Mouse (Mus musculus) hindbrain, embryonic 11.5 days (tissue): ENCODE measurements at regions not wholly inside any gene's neighbourhood (a gene's known extent, or its start where the extent isn't known, plus 50 kb on each side); places are given as distances from the start of the nearest gene placed in this dataset.

Experiments used
- ATAC-seq: fragments of 200-750 bp; cut with Nextera tagmentation; 2 replicates; pipeline ENCODE4 v1.8.0; 2017; ENCODE audit warnings: mild to moderate bottlenecking, moderate TSS enrichment, moderate library complexity; ENCODE audit not compliant: low FRiP score
- DNase-seq: peaks from one replicate; pipeline ENCODE4 v3.0.0-alpha.2; 2015; ENCODE audit warnings: low spot score
- H3K27ac ChIP-seq: fragments of 300-500 bp; sonication (generic); 2 replicates; pipeline ENCODE4 v1.5.1; 2014; ENCODE audit warnings: mild to moderate bottlenecking, low read depth, low read length
- H3K27me3 ChIP-seq: fragments of 300-500 bp; sonication (generic); 2 replicates; pipeline ENCODE4 v1.6.1; 2014; ENCODE audit warnings: mild to moderate bottlenecking, low read length, moderate library complexity, mixed read lengths; ENCODE audit not compliant: control insufficient read depth, insufficient read depth
- H3K36me3 ChIP-seq: fragments of 300-500 bp; sonication (generic); 2 replicates; pipeline ENCODE4 v1.6.1; 2014; ENCODE audit warnings: mild to moderate bottlenecking, low read length, moderate library complexity, mixed read lengths; ENCODE audit not compliant: control insufficient read depth, insufficient read depth
- H3K4me1 ChIP-seq: fragments of 300-500 bp; sonication (generic); replicated peaks from 2 replicates; pipeline ENCODE4 v1.6.1; 2014; ENCODE audit warnings: low read length, mixed read lengths; ENCODE audit not compliant: control insufficient read depth, insufficient read depth
- H3K4me2 ChIP-seq: fragments of 300-500 bp; sonication (generic); replicated peaks from 2 replicates; pipeline ENCODE4 v1.6.1; 2014; ENCODE audit warnings: mild to moderate bottlenecking, low read depth, low read length
- H3K4me3 ChIP-seq: fragments of 300-500 bp; sonication (generic); 2 replicates; pipeline ENCODE4 v1.5.1; 2014; ENCODE audit warnings: low read depth, low read length
- H3K9ac ChIP-seq: fragments of 300-500 bp; sonication (generic); 2 replicates; pipeline ENCODE4 v1.6.1; 2014; ENCODE audit warnings: low read depth, low read length
- H3K9me3 ChIP-seq: fragments of 300-500 bp; sonication (generic); 2 replicates; pipeline ENCODE4 v1.6.1; 2016; ENCODE audit warnings: low read length; ENCODE audit not compliant: control insufficient read depth
- WGBS: fragments of 180-500 bp; shearing (Covaris S2); extraction: QIAGEN DNeasy Blood & Tissue Kit; methylation state at CpG from one replicate; pipeline ENCODE4 v1.1.7; 2014; 5-methylcytosine and 5-hydroxymethylcytosine counted together

GRCm38 (mm10) chr8:89569406-89569805 is 525.4 kb upstream of the Sall1 start:
- Histone ChIP-seq H3K4me2 (no peak overlapping the region), H3K36me3 (no peaks in the 10 kb centered on the region), H3K4me3 (no peak overlapping the region), H3K9ac (no peak overlapping the region), H3K4me1 (no peaks in the 10 kb centered on the region; the same call in 1 of the 2 replicates), H3K27ac (no peak overlapping the region), H3K9me3 (no peaks in the 10 kb centered on the region), H3K27me3 (peaks cover 2% of the 10 kb centered on the region; the same call in 1 of the 2 replicates)
- DNase-seq (no peak), ATAC-seq (no peak)
- 62% methylated on average over 9 of the region's 9 CpGs for WGBS

- Histone ChIP-seq H3K9ac (no peak overlapping the region), H3K36me3 (no peaks in the 10 kb centered on the region), H3K4me1 (no peaks in the 10 kb centered on the region; the same call in 1 of the 2 replicates), H3K27me3 (peaks cover 2% of the 10 kb centered on the region; the same call in 1 of the 2 replicates), H3K9me3 (no peaks in the 10 kb centered on the region), H3K27ac (no peak overlapping the region), H3K4me3 (no peak overlapping the region), H3K4me2 (no peak overlapping the region)
- no peak for DNase-seq
- WGBS, result 55% methylated on average over 7 of the region's 7 CpGs
- ATAC-seq, result no peak
Measured at GRCm38 (mm10) chr8:89568641-89569040, 524.7 kb upstream of the Sall1 start.

GRCm38 (mm10) chr8:89566986-89567385 is 523.0 kb upstream of the Sall1 start:
- Histone ChIP-seq H3K4me1 (no peaks in the 10 kb centered on the region; the same call in 1 of the 2 replicates), H3K27me3 (no peaks in the 10 kb centered on the region), H3K9ac (no peak overlapping the region), H3K27ac (no peak overlapping the region), H3K4me2 (no peak overlapping the region), H3K9me3 (no peaks in the 10 kb centered on the region), H3K4me3 (no peak overlapping the region), H3K36me3 (no peaks in the 10 kb centered on the region)
- no peak for DNase-seq
- no peak for ATAC-seq
- WGBS, result 61% methylated on average over 7 of the region's 7 CpGs

- H3K4me2 ChIP-seq, result no peak overlapping the region
- no peak overlapping the region for H3K9ac ChIP-seq
- ATAC-seq (no peak), DNase-seq (no peak)
- WGBS, result 73% methylated on average over 4 of the region's 4 CpGs
- H3K9me3 ChIP-seq, result no peaks in the 10 kb centered on the region
- no peaks in the 10 kb centered on the region for H3K4me1 ChIP-seq
- no peaks in the 10 kb centered on the region for H3K27me3 ChIP-seq
- no peak overlapping the region for H3K27ac ChIP-seq
- no peaks in the 10 kb centered on the region for H3K36me3 ChIP-seq
- H3K4me3 ChIP-seq, result no peak overlapping the region
Measured at GRCm38 (mm10) chr8:89566461-89566860, 522.5 kb upstream of the Sall1 start.

- Histone ChIP-seq H3K4me1 (no peaks in the 10 kb centered on the region), H3K4me3 (no peak overlapping the region), H3K27me3 (no peaks in the 10 kb centered on the region), H3K9ac (no peak overlapping the region), H3K36me3 (no peaks in the 10 kb centered on the region), H3K4me2 (no peak overlapping the region), H3K27ac (no peak overlapping the region), H3K9me3 (no peaks in the 10 kb centered on the region)
- DNase-seq (no peak), ATAC-seq (no peak)
- WGBS, result 87% methylated on average over 9 of the region's 9 CpGs
Measured at GRCm38 (mm10) chr8:89565147-89565826, 521.3 kb upstream of the Sall1 start.

- H3K4me1 ChIP-seq, result no peaks in the 10 kb centered on the region
- H3K4me3 ChIP-seq, result no peak overlapping the region
- H3K27me3 ChIP-seq, result no peaks in the 10 kb centered on the region
- WGBS, result 69% methylated on average over 2 of the region's 2 CpGs
- no peak overlapping the region for H3K9ac ChIP-seq
- H3K36me3 ChIP-seq, result no peaks in the 10 kb centered on the region
- DNase-seq (no peak), ATAC-seq (no peak)
- no peak overlapping the region for H3K27ac ChIP-seq
- H3K9me3 ChIP-seq, result no peaks in the 10 kb centered on the region
- H3K4me2 ChIP-seq, result no peak overlapping the region
Measured at GRCm38 (mm10) chr8:89563544-89563943, 519.6 kb upstream of the Sall1 start.

GRCm38 (mm10) chr8:89562597-89562996 is 518.6 kb upstream of the Sall1 start:
- H3K27ac ChIP-seq, result no peak overlapping the region
- H3K9ac ChIP-seq, result no peak overlapping the region
- H3K27me3 ChIP-seq, result no peaks in the 10 kb centered on the region
- no peaks in the 10 kb centered on the region for H3K9me3 ChIP-seq
- no peak overlapping the region for H3K4me3 ChIP-seq
- H3K4me2 ChIP-seq, result no peak overlapping the region
- ATAC-seq, result no peak
- H3K36me3 ChIP-seq, result no peaks in the 10 kb centered on the region
- DNase-seq, result no peak
- 77% methylated on average over 8 of the region's 8 CpGs for WGBS
- H3K4me1 ChIP-seq, result no peaks in the 10 kb centered on the region

GRCm38 (mm10) chr8:89541231-89541630 is 497.3 kb upstream of the Sall1 start:
- Histone ChIP-seq H3K4me3 (no peak overlapping the region), H3K36me3 (no peaks in the 10 kb centered on the region), H3K27ac (no peak overlapping the region), H3K27me3 (no peaks in the 10 kb centered on the region), H3K9me3 (no peaks in the 10 kb centered on the region), H3K9ac (no peak overlapping the region), H3K4me2 (no peak overlapping the region), H3K4me1 (no peaks in the 10 kb centered on the region)
- no peak for ATAC-seq
- 41% methylated on average over 3 of the region's 3 CpGs for WGBS
- DNase-seq, result no peak

- Histone ChIP-seq H3K36me3 (no peaks in the 10 kb centered on the region), H3K4me3 (no peak overlapping the region), H3K9ac (no peak overlapping the region), H3K4me1 (no peaks in the 10 kb centered on the region), H3K9me3 (no peaks in the 10 kb centered on the region), H3K4me2 (no peak overlapping the region), H3K27me3 (no peaks in the 10 kb centered on the region), H3K27ac (no peak overlapping the region)
- 81% methylated on average over 10 of the region's 10 CpGs for WGBS
- DNase-seq (no peak), ATAC-seq (no peak)
Measured at GRCm38 (mm10) chr8:89534605-89535004, 490.6 kb upstream of the Sall1 start.
